Mouse (Mus musculus): ENCODE data around the gene Wfdc9. TPM values are rescaled to one million over a fixed set of nuclear protein-coding genes. Genes with fewer than 3 reads are reported as not detected.

Gene Wfdc9
- polyA plus RNA-seq, 1 experiment from 2014 or later, result not detected

GRCm38 (mm10) chr2:164670938-164671337 is 14.6 kb upstream of the Wfdc9 start:
- no peaks in the 10 kb centered on the region for H3K27me3 ChIP-seq (replicated peaks; ENCODE audit: insufficient read depth, low read length)
- ATAC-seq (no peak), DNase-seq (ENCODE audit: low spot score) (no peak)
- H3K4me2 ChIP-seq (replicated peaks; ENCODE audit: low read depth, low read length), result no peak overlapping the region
- no peak overlapping the region for H3K27ac ChIP-seq (ENCODE audit: low read length)
- no peak overlapping the region for H3K9ac ChIP-seq (replicated peaks; ENCODE audit: low read depth)
- H3K36me3 ChIP-seq (ENCODE audit: insufficient read depth, low read length), result no peaks in the 10 kb centered on the region
- WGBS, result 8% methylated on average over 1 of the region's 1 CpGs
- H3K4me3 ChIP-seq (ENCODE audit: low read depth, low read length), result no peak overlapping the region
- H3K9me3 ChIP-seq (ENCODE audit: low read length), result no peaks in the 10 kb centered on the region
- H3K4me1 ChIP-seq (ENCODE audit: insufficient read depth, low read depth, low read length), result no peaks in the 10 kb centered on the region
- no peak for TF ChIP-seq EP300 (IDR thresholded peaks at IDR 0.05)
- TF ChIP-seq CTCF (IDR thresholded peaks at IDR 0.05), result no peak

GRCm38 (mm10) chr2:164670261-164670660 is 13.9 kb upstream of the Wfdc9 start:
- ATAC-seq (no peak), DNase-seq (ENCODE audit: low spot score) (no peak)
- Histone ChIP-seq H3K27me3 (replicated peaks; ENCODE audit: insufficient read depth, low read length) (no peaks in the 10 kb centered on the region), H3K27ac (ENCODE audit: low read length) (no peak overlapping the region), H3K4me3 (ENCODE audit: low read depth, low read length) (no peak overlapping the region), H3K36me3 (ENCODE audit: insufficient read depth, low read length) (no peaks in the 10 kb centered on the region), H3K9me3 (ENCODE audit: low read length) (no peaks in the 10 kb centered on the region), H3K4me2 (replicated peaks; ENCODE audit: low read depth, low read length) (no peak overlapping the region), H3K4me1 (ENCODE audit: insufficient read depth, low read depth, low read length) (no peaks in the 10 kb centered on the region), H3K9ac (replicated peaks; ENCODE audit: low read depth) (no peak overlapping the region)
- 75% methylated on average over 5 of the region's 5 CpGs for WGBS
- TF ChIP-seq EP300 (IDR thresholded peaks at IDR 0.05) (no peak), CTCF (IDR thresholded peaks at IDR 0.05) (no peak)

GRCm38 (mm10) chr2:164664851-164665250 is 8.5 kb upstream of the Wfdc9 start:
- no peak overlapping the region for H3K4me2 ChIP-seq (replicated peaks; ENCODE audit: low read depth, low read length)
- WGBS, result 82% methylated on average over 7 of the region's 7 CpGs
- TF ChIP-seq CTCF (IDR thresholded peaks at IDR 0.05) (no peak), EP300 (IDR thresholded peaks at IDR 0.05) (no peak)
- no peaks in the 10 kb centered on the region for H3K27me3 ChIP-seq (replicated peaks; ENCODE audit: insufficient read depth, low read length)
- H3K27ac ChIP-seq (ENCODE audit: low read length), result no peak overlapping the region
- H3K36me3 ChIP-seq (ENCODE audit: insufficient read depth, low read length), result no peaks in the 10 kb centered on the region
- no peak for DNase-seq (ENCODE audit: low spot score)
- H3K9me3 ChIP-seq (ENCODE audit: low read length), result no peaks in the 10 kb centered on the region
- no peak overlapping the region for H3K4me3 ChIP-seq (ENCODE audit: low read depth, low read length)
- ATAC-seq, result no peak
- no peaks in the 10 kb centered on the region for H3K4me1 ChIP-seq (ENCODE audit: insufficient read depth, low read depth, low read length)
- H3K9ac ChIP-seq (replicated peaks; ENCODE audit: low read depth), result no peak overlapping the region

GRCm38 (mm10) chr2:164655858-164656257 is 525 bp downstream of the Wfdc9 start, which contains the start of gene Wfdc10:
TSS of gene Wfdc10 (plus strand) at chr2:164656046.
- Histone ChIP-seq H3K9me3 (ENCODE audit: low read length) (no peaks in the 10 kb centered on the region), H3K4me2 (replicated peaks; ENCODE audit: low read depth, low read length) (no peak within 1 kb of the TSS), H3K27me3 (replicated peaks; ENCODE audit: insufficient read depth, low read length) (no peaks in the 10 kb centered on the region), H3K4me1 (ENCODE audit: insufficient read depth, low read depth, low read length) (no peaks in the 10 kb centered on the region), H3K36me3 (ENCODE audit: insufficient read depth, low read length) (no peaks in the 10 kb centered on the region), H3K9ac (replicated peaks; ENCODE audit: low read depth) (no peak within 1 kb of the TSS), H3K4me3 (ENCODE audit: low read depth, low read length) (no peak within 1 kb of the TSS), H3K27ac (ENCODE audit: low read length) (no peak within 1 kb of the TSS)
- DNase-seq (ENCODE audit: low spot score) (peak; percentile 59), ATAC-seq (no peak)
- 12% methylated on average over 11 of the region's 11 CpGs for WGBS
- TF ChIP-seq CTCF (IDR thresholded peaks at IDR 0.05) (peak; percentile 86), EP300 (IDR thresholded peaks at IDR 0.05) (no peak)

GRCm38 (mm10) chr2:164641881-164642673 is 14.3 kb downstream of the Wfdc9 start:
- TF ChIP-seq EP300 (IDR thresholded peaks at IDR 0.05) (no peak), CTCF (IDR thresholded peaks at IDR 0.05) (no peak)
- no peaks in the 10 kb centered on the region for H3K27me3 ChIP-seq (replicated peaks; ENCODE audit: insufficient read depth, low read length)
- no peak overlapping the region for H3K9ac ChIP-seq (replicated peaks; ENCODE audit: low read depth)
- no peak overlapping the region for H3K27ac ChIP-seq (ENCODE audit: low read length)
- no peak overlapping the region for H3K4me3 ChIP-seq (ENCODE audit: low read depth, low read length)
- no peaks in the 10 kb centered on the region for H3K36me3 ChIP-seq (ENCODE audit: insufficient read depth, low read length)
- no peak for DNase-seq (ENCODE audit: low spot score)
- ATAC-seq, result no peak
- WGBS, result 54% methylated on average over 13 of the region's 13 CpGs
- H3K4me2 ChIP-seq (replicated peaks; ENCODE audit: low read depth, low read length), result no peak overlapping the region
- no peaks in the 10 kb centered on the region for H3K9me3 ChIP-seq (ENCODE audit: low read length)
- H3K4me1 ChIP-seq (ENCODE audit: insufficient read depth, low read depth, low read length), result no peaks in the 10 kb centered on the region

- Histone ChIP-seq H3K4me2 (replicated peaks; ENCODE audit: low read depth, low read length) (no peak overlapping the region), H3K4me1 (ENCODE audit: insufficient read depth, low read depth, low read length) (no peaks in the 10 kb centered on the region), H3K9ac (replicated peaks; ENCODE audit: low read depth) (no peak overlapping the region), H3K36me3 (ENCODE audit: insufficient read depth, low read length) (no peaks in the 10 kb centered on the region), H3K9me3 (ENCODE audit: low read length) (no peaks in the 10 kb centered on the region), H3K4me3 (ENCODE audit: low read depth, low read length) (no peak overlapping the region), H3K27me3 (replicated peaks; ENCODE audit: insufficient read depth, low read length) (no peaks in the 10 kb centered on the region), H3K27ac (ENCODE audit: low read length) (no peak overlapping the region)
- 64% methylated on average over 7 of the region's 7 CpGs for WGBS
- no peak for ATAC-seq
- peak; percentile 13 for DNase-seq (ENCODE audit: low spot score)
- TF ChIP-seq EP300 (IDR thresholded peaks at IDR 0.05) (no peak), CTCF (IDR thresholded peaks at IDR 0.05) (no peak)
Observed at GRCm38 (mm10) chr2:164641129-164641528, 15.3 kb downstream of the Wfdc9 start.

Measured in lung, postnatal 0 days (tissue).